Mouse (Mus musculus) hindbrain, embryonic 11.5 days (tissue): ENCODE measurements at regions not wholly inside any gene's neighbourhood (a gene's known extent, or its start where the extent isn't known, plus 50 kb on each side); places are given as distances from the start of the nearest gene placed in this dataset.
"Not testable (repeated sequence)": the region's sequence is repeated elsewhere in the genome, so short reads cannot be mapped to it uniquely, and the experiment has no call there.

Experiments used
- ATAC-seq: fragments of 200-750 bp; cut with Nextera tagmentation; 2 replicates; pipeline ENCODE4 v1.8.0; 2017; ENCODE audit warnings: mild to moderate bottlenecking, moderate TSS enrichment, moderate library complexity; ENCODE audit not compliant: low FRiP score
- DNase-seq: peaks from one replicate; pipeline ENCODE4 v3.0.0-alpha.2; 2015; ENCODE audit warnings: low spot score
- H3K27ac ChIP-seq: fragments of 300-500 bp; sonication (generic); 2 replicates; pipeline ENCODE4 v1.5.1; 2014; ENCODE audit warnings: mild to moderate bottlenecking, low read depth, low read length
- H3K27me3 ChIP-seq: fragments of 300-500 bp; sonication (generic); 2 replicates; pipeline ENCODE4 v1.6.1; 2014; ENCODE audit warnings: mild to moderate bottlenecking, low read length, moderate library complexity, mixed read lengths; ENCODE audit not compliant: control insufficient read depth, insufficient read depth
- H3K36me3 ChIP-seq: fragments of 300-500 bp; sonication (generic); 2 replicates; pipeline ENCODE4 v1.6.1; 2014; ENCODE audit warnings: mild to moderate bottlenecking, low read length, moderate library complexity, mixed read lengths; ENCODE audit not compliant: control insufficient read depth, insufficient read depth
- H3K4me1 ChIP-seq: fragments of 300-500 bp; sonication (generic); replicated peaks from 2 replicates; pipeline ENCODE4 v1.6.1; 2014; ENCODE audit warnings: low read length, mixed read lengths; ENCODE audit not compliant: control insufficient read depth, insufficient read depth
- H3K4me2 ChIP-seq: fragments of 300-500 bp; sonication (generic); replicated peaks from 2 replicates; pipeline ENCODE4 v1.6.1; 2014; ENCODE audit warnings: mild to moderate bottlenecking, low read depth, low read length
- H3K4me3 ChIP-seq: fragments of 300-500 bp; sonication (generic); 2 replicates; pipeline ENCODE4 v1.5.1; 2014; ENCODE audit warnings: low read depth, low read length
- H3K9ac ChIP-seq: fragments of 300-500 bp; sonication (generic); 2 replicates; pipeline ENCODE4 v1.6.1; 2014; ENCODE audit warnings: low read depth, low read length
- H3K9me3 ChIP-seq: fragments of 300-500 bp; sonication (generic); 2 replicates; pipeline ENCODE4 v1.6.1; 2016; ENCODE audit warnings: low read length; ENCODE audit not compliant: control insufficient read depth
- WGBS: fragments of 180-500 bp; shearing (Covaris S2); extraction: QIAGEN DNeasy Blood & Tissue Kit; methylation state at CpG from one replicate; pipeline ENCODE4 v1.1.7; 2014; 5-methylcytosine and 5-hydroxymethylcytosine counted together

GRCm38 (mm10) chr13:5666235-5667007 lies 194.9 kb upstream of the Klf6 start:
- no peak overlapping the region for H3K9ac ChIP-seq
- H3K36me3 ChIP-seq, result no peaks in the 10 kb centered on the region
- DNase-seq, result no peak
- no peak overlapping the region for H3K4me2 ChIP-seq
- H3K27ac ChIP-seq, result no peak overlapping the region
- no peak for ATAC-seq
- WGBS, result 86% methylated on average over 3 of the region's 3 CpGs
- H3K4me3 ChIP-seq, result no peak overlapping the region
- H3K27me3 ChIP-seq, result no peaks in the 10 kb centered on the region
- H3K9me3 ChIP-seq, result no peaks in the 10 kb centered on the region
- no peaks in the 10 kb centered on the region for H3K4me1 ChIP-seq

- Histone ChIP-seq H3K27me3 (no peaks in the 10 kb centered on the region), H3K4me3 (no peak overlapping the region), H3K9me3 (no peaks in the 10 kb centered on the region), H3K27ac (no peak overlapping the region), H3K4me1 (no peaks in the 10 kb centered on the region), H3K9ac (no peak overlapping the region), H3K36me3 (no peaks in the 10 kb centered on the region), H3K4me2 (no peak overlapping the region)
- DNase-seq (peak; percentile 12), ATAC-seq (peak; percentile 83; the same call in 1 of the 2 replicates)
- 28% methylated on average over 1 of the region's 1 CpGs for WGBS
Observed at GRCm38 (mm10) chr13:5675668-5676067, 185.6 kb upstream of the Klf6 start.

- 89% methylated on average over 3 of the region's 4 CpGs for WGBS
- H3K27ac ChIP-seq, result no peak overlapping the region
- DNase-seq, result no peak
- no peaks in the 10 kb centered on the region for H3K27me3 ChIP-seq
- no peaks in the 10 kb centered on the region for H3K4me1 ChIP-seq
- no peak overlapping the region for H3K9ac ChIP-seq
- ATAC-seq, result no peak
- no peak overlapping the region for H3K4me3 ChIP-seq
- H3K4me2 ChIP-seq, result no peak overlapping the region
- H3K9me3 ChIP-seq, result no peaks in the 10 kb centered on the region; the same call in 1 of the 2 replicates
- H3K36me3 ChIP-seq, result no peaks in the 10 kb centered on the region
Observed at GRCm38 (mm10) chr13:5690124-5690523, 171.2 kb upstream of the Klf6 start.

- H3K27me3 ChIP-seq, DNase-seq: not testable (repeated sequence)
Observed at GRCm38 (mm10) chr13:5690680-5691079, 170.6 kb upstream of the Klf6 start.

GRCm38 (mm10) chr13:5694626-5695025 lies 166.7 kb upstream of the Klf6 start:
- Histone ChIP-seq H3K4me1 (no peaks in the 10 kb centered on the region), H3K27ac (no peak overlapping the region), H3K9me3 (no peaks in the 10 kb centered on the region; the same call in 1 of the 2 replicates), H3K27me3 (no peaks in the 10 kb centered on the region), H3K4me3 (no peak overlapping the region), H3K4me2 (no peak overlapping the region), H3K9ac (no peak overlapping the region), H3K36me3 (no peaks in the 10 kb centered on the region)
- ATAC-seq (no peak), DNase-seq (no peak)
- WGBS, result 93% methylated on average over 8 of the region's 8 CpGs

More at GRCm38 (mm10) chr13:5690680-5691079, 170.6 kb upstream of the Klf6 start:
- H3K4me2 ChIP-seq, H3K9me3 ChIP-seq, H3K27ac ChIP-seq, ATAC-seq, H3K4me1 ChIP-seq, H3K9ac ChIP-seq, H3K4me3 ChIP-seq, H3K36me3 ChIP-seq: not testable (repeated sequence)
- 77% methylated on average over 2 of the region's 2 CpGs for WGBS

- not testable (repeated sequence) for H3K9ac ChIP-seq, H3K36me3 ChIP-seq, H3K4me2 ChIP-seq, H3K4me1 ChIP-seq, H3K27ac ChIP-seq, DNase-seq, H3K27me3 ChIP-seq, H3K9me3 ChIP-seq, H3K4me3 ChIP-seq, ATAC-seq
- 55% methylated on average over 3 of the region's 3 CpGs for WGBS
Observed at GRCm38 (mm10) chr13:5695581-5695980, 165.7 kb upstream of the Klf6 start.

- Histone ChIP-seq H3K9me3 (no peaks in the 10 kb centered on the region; the same call in 1 of the 2 replicates), H3K9ac (no peak overlapping the region), H3K4me3 (no peak overlapping the region), H3K4me2 (no peak overlapping the region), H3K36me3 (no peaks in the 10 kb centered on the region), H3K27me3 (no peaks in the 10 kb centered on the region), H3K4me1 (no peaks in the 10 kb centered on the region), H3K27ac (no peak overlapping the region)
- ATAC-seq, result no peak
- no peak for DNase-seq
- 28% methylated on average over 2 of the region's 2 CpGs for WGBS
Observed at GRCm38 (mm10) chr13:5696377-5696776, 164.9 kb upstream of the Klf6 start.

- not testable (repeated sequence) for DNase-seq
Observed at GRCm38 (mm10) chr13:5697329-5697728, 164.0 kb upstream of the Klf6 start.

GRCm38 (mm10) chr13:5702071-5702470 lies 159.2 kb upstream of the Klf6 start:
- Histone ChIP-seq H3K9me3 (no peaks in the 10 kb centered on the region), H3K4me2 (no peak overlapping the region), H3K36me3 (no peaks in the 10 kb centered on the region), H3K9ac (no peak overlapping the region), H3K4me1 (no peaks in the 10 kb centered on the region), H3K4me3 (no peak overlapping the region), H3K27me3 (no peaks in the 10 kb centered on the region), H3K27ac (no peak overlapping the region)
- ATAC-seq (no peak), DNase-seq (no peak)
- WGBS, result 91% methylated on average over 3 of the region's 3 CpGs

More at GRCm38 (mm10) chr13:5697329-5697728, 164.0 kb upstream of the Klf6 start:
- H3K27me3 ChIP-seq, H3K4me3 ChIP-seq, H3K9ac ChIP-seq, H3K27ac ChIP-seq, H3K4me1 ChIP-seq, H3K9me3 ChIP-seq, H3K36me3 ChIP-seq, ATAC-seq, H3K4me2 ChIP-seq: not testable (repeated sequence)
- 61% methylated on average over 1 of the region's 1 CpGs for WGBS
